Mouse (Mus musculus): ENCODE measurements around the gene Arpp21.

GRCm38 (mm10) chr9:112227174-112227573 is 8.6 kb downstream of the Arpp21 start:
- TF ChIP-seq CTCF (IDR thresholded peaks at IDR 0.05; ENCODE audit: low read depth, low read length) (no peak), GATA1 (IDR thresholded peaks at IDR 0.05; ENCODE audit: borderline replicate concordance, low read length) (no peak), TAL1 (conservative IDR thresholded peaks at IDR 0.05; ENCODE audit: low read depth, low read length) (no peak)

Data from G1E (cell line).